Mouse (Mus musculus): ENCODE measurements around the gene Cd27. TPM values are rescaled to one million over a fixed set of nuclear protein-coding genes. Genes with fewer than 3 reads are reported as not detected.
A peak's percentile ranks its signal among the peaks of the same experiment; 100 is the strongest.

Cd27 gene
- polyA plus RNA-seq, 1 experiment from 2014 or later: 1.8 TPM

DNA sequence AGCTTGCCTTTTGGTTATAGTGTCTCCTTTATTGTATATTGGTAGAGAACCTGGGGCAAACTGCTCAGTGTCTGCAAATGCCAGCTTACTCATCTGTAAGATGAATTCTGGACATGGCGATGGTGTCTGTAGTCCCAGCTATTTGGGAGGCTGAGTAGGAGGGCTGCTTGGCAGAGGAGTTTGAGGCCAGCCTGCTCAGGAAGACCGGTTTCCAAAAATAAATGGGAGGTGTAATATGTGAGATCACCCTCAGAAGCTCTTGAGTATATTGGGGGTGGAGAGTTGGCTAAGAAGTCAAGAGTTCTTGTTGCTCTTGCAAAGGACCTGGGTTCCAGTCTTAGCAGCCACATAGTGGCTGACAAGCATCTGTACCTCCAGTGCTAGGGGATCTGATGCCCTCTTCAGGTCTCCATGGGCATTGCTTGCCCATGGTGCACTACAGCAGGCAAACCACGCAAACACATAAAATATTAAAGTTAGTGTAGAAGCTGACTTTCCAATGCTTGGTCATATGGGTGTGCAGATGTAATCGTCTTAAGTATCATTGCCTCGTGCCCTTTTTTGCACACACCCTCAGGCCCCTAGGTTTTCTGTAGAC, 11.2 kb downstream of the Cd27 start:
- no peak overlapping the region for H3K27ac ChIP-seq
- peaks cover 3% of the 10 kb centered on the region; the same call in 1 of the 2 replicates for H3K4me1 ChIP-seq
- H3K4me3 ChIP-seq: no peak overlapping the region
- no peaks in the 10 kb centered on the region for H3K27me3 ChIP-seq
- H3K4me2 ChIP-seq (replicated peaks): no peak overlapping the region
- no peak for ATAC-seq (ENCODE audit: insufficient number of reproducible peaks, insufficient read depth, low FRiP score, low TSS enrichment)
- no peak overlapping the region for H3K9ac ChIP-seq
- no peaks in the 10 kb centered on the region for H3K9me3 ChIP-seq
- H3K36me3 ChIP-seq: no peaks in the 10 kb centered on the region
- 82% methylated on average over 5 of the region's 5 CpGs for WGBS

DNA sequence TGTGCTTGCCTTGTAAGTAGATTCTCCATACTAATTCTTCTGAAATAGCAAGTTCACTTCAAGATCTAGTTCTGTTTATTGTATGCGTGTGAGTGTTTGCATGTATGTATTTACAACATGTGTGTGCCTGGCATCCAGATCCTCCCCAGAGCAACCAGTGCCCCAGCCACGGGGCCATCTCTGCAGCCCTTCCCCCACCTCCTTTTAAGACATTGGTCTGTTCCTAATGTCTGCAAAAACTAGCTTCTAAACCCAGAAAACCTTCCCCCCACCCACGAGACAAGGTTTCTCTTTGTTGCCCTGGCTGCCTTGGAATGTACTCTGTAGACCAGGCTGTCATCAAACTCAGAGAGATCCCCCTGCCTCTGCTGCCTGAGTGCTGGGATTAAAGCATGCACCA, 14.2 kb downstream of the Cd27 start:
- Histone ChIP-seq H3K4me3 (no peak overlapping the region), H3K4me2 (replicated peaks) (no peak overlapping the region), H3K4me1 (no peaks in the 10 kb centered on the region), H3K9me3 (no peaks in the 10 kb centered on the region), H3K36me3 (no peaks in the 10 kb centered on the region), H3K27ac (no peak overlapping the region), H3K27me3 (no peaks in the 10 kb centered on the region), H3K9ac (no peak overlapping the region)
- ATAC-seq (ENCODE audit: insufficient number of reproducible peaks, insufficient read depth, low FRiP score, low TSS enrichment): no peak
- 78% methylated on average over 3 of the region's 3 CpGs for WGBS

DNA sequence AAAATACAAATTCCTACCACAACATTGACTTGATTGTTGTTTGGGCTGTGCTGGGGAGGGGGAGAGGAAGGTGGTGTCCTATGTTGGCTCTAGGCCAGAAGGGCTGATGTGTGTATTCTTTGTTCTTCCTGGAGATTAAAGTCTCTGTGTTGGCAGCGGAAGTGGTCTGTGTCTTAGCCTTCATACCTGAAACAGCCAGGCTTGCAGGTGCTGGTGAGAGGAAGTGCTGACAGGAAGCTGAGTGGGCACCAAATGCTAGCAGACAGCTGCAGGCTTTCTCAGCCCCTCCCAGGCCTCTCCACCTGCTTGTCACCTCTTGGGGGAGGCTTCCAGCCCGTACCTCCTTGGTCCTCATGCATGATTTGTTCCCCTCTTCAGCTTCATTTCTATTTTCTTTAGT, 14.7 kb downstream of the Cd27 start:
- Histone ChIP-seq H3K9ac (no peak overlapping the region), H3K9me3 (no peaks in the 10 kb centered on the region), H3K27ac (no peak overlapping the region), H3K4me2 (replicated peaks) (no peak overlapping the region), H3K27me3 (no peaks in the 10 kb centered on the region), H3K4me1 (no peaks in the 10 kb centered on the region), H3K4me3 (no peak overlapping the region), H3K36me3 (no peaks in the 10 kb centered on the region)
- ATAC-seq (ENCODE audit: insufficient number of reproducible peaks, insufficient read depth, low FRiP score, low TSS enrichment): no peak
- 65% methylated on average over 2 of the region's 2 CpGs for WGBS

DNA sequence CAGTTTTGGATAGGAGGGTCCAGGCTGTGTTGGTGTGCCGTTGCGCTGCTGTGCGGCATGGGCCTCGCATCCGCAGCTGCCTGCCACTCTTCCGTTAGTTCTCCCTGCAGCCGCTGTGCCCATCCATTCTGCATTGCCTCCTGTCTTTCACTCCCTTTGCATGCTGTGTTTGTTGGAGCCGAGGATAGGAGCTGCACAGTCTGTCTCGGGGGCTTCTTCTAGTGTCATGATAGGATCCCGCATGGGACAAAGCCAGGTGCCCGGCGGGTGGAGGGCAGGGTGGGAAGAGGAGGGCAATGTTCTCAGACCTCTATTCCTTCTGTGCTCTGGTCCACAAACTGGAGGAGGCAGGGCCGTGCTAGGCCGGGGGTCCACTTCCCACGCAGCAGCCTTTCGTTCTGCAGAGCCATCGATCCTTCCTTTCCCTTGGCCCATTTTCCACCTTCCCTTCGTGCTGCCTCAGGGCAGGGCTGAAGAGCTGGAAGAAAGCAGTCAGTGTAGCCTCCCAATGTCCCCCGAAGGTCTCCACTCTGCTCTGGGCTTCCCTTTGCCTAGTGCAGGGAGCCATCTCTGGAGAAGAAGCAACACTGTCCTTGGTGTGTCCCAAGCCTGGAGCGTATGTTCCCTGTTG, 15.6 kb downstream of the Cd27 start:
- no peak overlapping the region for H3K27ac ChIP-seq
- peaks cover 4% of the 10 kb centered on the region; the same call in 1 of the 2 replicates for H3K4me1 ChIP-seq
- WGBS: 88% methylated on average over 20 of the region's 20 CpGs
- H3K27me3 ChIP-seq: no peaks in the 10 kb centered on the region; the same call in 1 of the 2 replicates
- H3K9ac ChIP-seq: no peak overlapping the region; the same call in 1 of the 2 replicates
- no peak overlapping the region for H3K4me3 ChIP-seq
- no peak overlapping the region for H3K4me2 ChIP-seq (replicated peaks)
- no peak for ATAC-seq (ENCODE audit: insufficient number of reproducible peaks, insufficient read depth, low FRiP score, low TSS enrichment)
- H3K9me3 ChIP-seq: no peaks in the 10 kb centered on the region
- H3K36me3 ChIP-seq: no peaks in the 10 kb centered on the region

DNA sequence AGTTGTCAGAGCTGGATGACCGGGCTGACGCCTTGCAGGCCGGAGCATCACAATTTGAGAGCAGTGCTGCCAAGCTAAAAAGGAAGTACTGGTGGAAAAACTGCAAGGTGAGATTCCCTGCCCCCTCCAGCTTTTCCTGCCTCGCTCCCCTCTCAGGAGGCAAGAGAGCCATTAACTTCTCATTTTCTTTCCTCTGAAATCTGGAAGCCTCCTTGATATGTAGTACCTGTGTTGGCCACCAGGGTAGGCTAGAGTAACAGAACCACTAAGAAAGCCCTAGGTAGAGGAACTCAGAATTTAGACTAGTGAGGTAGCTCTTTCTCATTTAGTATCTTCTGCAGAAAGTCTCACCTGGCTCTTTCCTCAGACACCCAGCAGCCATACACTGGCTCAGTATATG, 17.8 kb downstream of the Cd27 start:
- no peak overlapping the region for H3K4me3 ChIP-seq
- no peak overlapping the region for H3K9ac ChIP-seq
- H3K9me3 ChIP-seq: no peaks in the 10 kb centered on the region
- no peak overlapping the region for H3K27ac ChIP-seq
- 78% methylated on average over 4 of the region's 4 CpGs for WGBS
- peaks cover 2% of the 10 kb centered on the region for H3K27me3 ChIP-seq
- H3K4me2 ChIP-seq (replicated peaks): no peak overlapping the region
- ATAC-seq (ENCODE audit: insufficient number of reproducible peaks, insufficient read depth, low FRiP score, low TSS enrichment): no peak
- no peaks in the 10 kb centered on the region for H3K36me3 ChIP-seq
- H3K4me1 ChIP-seq: peaks cover 6% of the 10 kb centered on the region; the same call in 1 of the 2 replicates

DNA sequence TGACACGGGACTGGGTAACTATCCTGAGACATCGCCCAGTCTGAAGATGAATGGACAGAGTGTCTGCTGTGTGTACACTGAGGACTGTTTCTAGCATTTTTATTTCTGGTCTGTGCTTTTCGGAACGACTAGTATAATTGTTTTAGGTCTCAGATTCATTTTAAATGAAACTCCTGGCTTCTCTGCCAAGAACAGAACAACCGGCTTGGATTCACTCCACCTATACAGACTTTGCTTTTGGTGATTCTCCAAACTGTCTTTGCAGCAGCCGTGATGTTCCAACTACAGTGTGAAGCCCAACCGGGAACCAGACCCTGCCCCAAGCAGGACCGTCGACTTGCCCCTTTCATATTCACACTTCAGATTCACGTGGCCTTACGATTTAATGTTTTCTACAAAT, 18.9 kb downstream of the Cd27 start:
- peaks cover 6% of the 10 kb centered on the region; the same call in 1 of the 2 replicates for H3K4me1 ChIP-seq
- 88% methylated on average over 11 of the region's 11 CpGs for WGBS

DNA sequence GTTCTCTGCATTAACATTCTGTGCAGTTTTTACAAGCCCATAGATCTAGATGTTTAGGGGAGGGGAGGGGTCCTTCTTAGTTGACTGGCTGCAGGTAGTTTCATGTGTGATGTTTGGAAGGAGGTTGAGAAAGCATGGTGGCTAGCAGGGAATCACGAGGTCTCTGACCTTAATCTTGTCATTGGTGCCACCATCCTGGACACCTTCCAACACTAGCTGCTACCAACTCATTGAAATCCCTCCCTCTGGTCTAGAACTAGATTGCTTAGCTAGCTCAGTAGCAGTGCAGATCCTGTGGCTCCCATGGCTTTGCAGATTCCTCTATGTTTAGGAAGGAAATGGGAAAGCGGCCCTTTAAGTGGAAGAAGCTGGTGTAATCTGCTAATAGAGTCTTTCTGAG, 19.9 kb downstream of the Cd27 start:
- Histone ChIP-seq H3K4me2 (replicated peaks) (0 out of 2 replicates have a peak overlapping the region, but pooled peaks have one; percentile 96), H3K27ac (no peak overlapping the region), H3K36me3 (no peaks in the 10 kb centered on the region), H3K4me3 (no peak overlapping the region), H3K9me3 (no peaks in the 10 kb centered on the region), H3K9ac (no peak overlapping the region), H3K4me1 (peaks cover 6% of the 10 kb centered on the region; the same call in 1 of the 2 replicates), H3K27me3 (peaks cover 12% of the 10 kb centered on the region)
- no peak for ATAC-seq (ENCODE audit: insufficient number of reproducible peaks, insufficient read depth, low FRiP score, low TSS enrichment)
- WGBS: 78% methylated on average over 2 of the region's 2 CpGs

More for the DNA sequence above, 18.9 kb downstream of the Cd27 start:
- ATAC-seq (ENCODE audit: insufficient number of reproducible peaks, insufficient read depth, low FRiP score, low TSS enrichment): no peak
- H3K9ac ChIP-seq: no peak overlapping the region
- no peak overlapping the region for H3K4me3 ChIP-seq
- no peaks in the 10 kb centered on the region for H3K36me3 ChIP-seq
- H3K27ac ChIP-seq: no peak overlapping the region
- H3K27me3 ChIP-seq: peaks cover 12% of the 10 kb centered on the region
- no peak overlapping the region for H3K4me2 ChIP-seq (replicated peaks)
- no peaks in the 10 kb centered on the region for H3K9me3 ChIP-seq

DNA sequence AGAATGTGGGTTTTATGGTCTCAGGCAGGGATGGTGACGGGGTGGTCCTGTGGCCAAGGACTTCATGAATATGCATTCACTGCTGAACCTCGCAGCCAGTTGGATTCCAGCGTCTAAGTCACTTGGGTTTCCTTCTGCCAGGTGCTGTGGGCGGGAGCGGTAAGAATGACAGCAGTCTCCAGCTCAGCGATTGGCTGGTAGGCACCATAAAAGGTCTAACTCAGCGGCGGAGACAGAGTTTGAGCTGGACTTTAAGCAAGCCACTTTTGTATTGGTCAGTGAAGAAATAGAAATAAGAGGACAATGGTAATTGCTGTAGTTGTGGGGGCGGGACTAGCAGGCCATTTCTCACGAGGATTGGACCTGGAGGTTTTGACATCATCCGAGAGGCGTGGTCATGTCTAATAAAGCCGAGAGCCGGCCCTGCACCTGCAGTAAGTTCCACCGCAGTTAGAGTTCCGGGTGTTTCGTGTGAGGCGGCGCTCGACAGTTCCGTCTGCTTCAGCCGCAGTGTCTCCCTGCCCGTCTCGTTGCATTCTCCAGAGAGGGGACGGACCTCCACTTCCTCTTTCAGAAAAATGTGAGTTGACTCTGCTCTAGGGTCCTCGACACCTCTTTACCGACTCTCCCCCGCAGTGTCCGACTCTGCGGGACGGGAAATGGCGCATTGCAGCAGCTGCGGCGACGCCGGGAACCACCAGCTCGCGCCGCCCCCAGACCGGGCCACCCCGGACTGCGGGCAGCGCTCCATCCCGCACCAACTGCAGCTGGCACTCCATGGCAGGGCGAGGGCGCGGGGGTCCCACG, 21.5 kb downstream of the Cd27 start, which contains the start of gene Vamp1:
TSS of gene Vamp1 (plus strand) at position 404 of the 807 bp plus-strand sequence.
- peak; percentile 91 for ATAC-seq (ENCODE audit: insufficient number of reproducible peaks, insufficient read depth, low FRiP score, low TSS enrichment)
- Histone ChIP-seq H3K4me2 (replicated peaks) (peak within 1 kb of the TSS; percentile 96), H3K27ac (0 out of 2 replicates have a peak within 1 kb of the TSS, but pooled peaks have one; percentile 17), H3K9me3 (no peaks in the 10 kb centered on the region), H3K36me3 (no peaks in the 10 kb centered on the region), H3K27me3 (peaks cover 12% of the 10 kb centered on the region), H3K9ac (peak within 1 kb of the TSS; percentile 64), H3K4me3 (peak within 1 kb of the TSS; percentile 69), H3K4me1 (peaks cover 6% of the 10 kb centered on the region; the same call in 1 of the 2 replicates)
- WGBS: under 1% methylated on average over 48 of the region's 48 CpGs

DNA sequence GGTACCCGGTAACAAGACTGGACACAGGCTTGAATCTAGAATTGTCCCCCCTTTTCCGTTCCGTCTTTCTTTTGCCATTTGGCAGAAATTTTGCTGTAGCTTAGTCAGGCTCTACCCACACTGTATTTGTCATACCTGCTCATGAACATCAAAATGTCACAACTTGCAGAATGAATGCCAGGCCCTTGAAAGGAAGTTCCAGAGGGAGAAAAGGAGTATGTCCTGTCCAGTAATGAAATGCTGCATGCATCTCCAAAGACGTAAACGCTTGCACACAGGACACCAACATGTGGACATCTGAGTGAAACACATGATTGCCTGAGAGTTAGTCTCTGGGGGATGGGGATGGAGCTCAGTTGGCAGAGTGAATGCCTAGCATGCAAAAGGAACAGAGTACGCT, 23.1 kb downstream of the Cd27 start:
- Histone ChIP-seq H3K27ac (no peak overlapping the region), H3K4me1 (peaks cover 6% of the 10 kb centered on the region; the same call in 1 of the 2 replicates), H3K36me3 (no peaks in the 10 kb centered on the region), H3K9ac (no peak overlapping the region), H3K4me2 (replicated peaks) (no peak overlapping the region), H3K9me3 (no peaks in the 10 kb centered on the region), H3K27me3 (peaks cover 12% of the 10 kb centered on the region), H3K4me3 (no peak overlapping the region)
- 80% methylated on average over 6 of the region's 6 CpGs for WGBS
- no peak for ATAC-seq (ENCODE audit: insufficient number of reproducible peaks, insufficient read depth, low FRiP score, low TSS enrichment)

DNA sequence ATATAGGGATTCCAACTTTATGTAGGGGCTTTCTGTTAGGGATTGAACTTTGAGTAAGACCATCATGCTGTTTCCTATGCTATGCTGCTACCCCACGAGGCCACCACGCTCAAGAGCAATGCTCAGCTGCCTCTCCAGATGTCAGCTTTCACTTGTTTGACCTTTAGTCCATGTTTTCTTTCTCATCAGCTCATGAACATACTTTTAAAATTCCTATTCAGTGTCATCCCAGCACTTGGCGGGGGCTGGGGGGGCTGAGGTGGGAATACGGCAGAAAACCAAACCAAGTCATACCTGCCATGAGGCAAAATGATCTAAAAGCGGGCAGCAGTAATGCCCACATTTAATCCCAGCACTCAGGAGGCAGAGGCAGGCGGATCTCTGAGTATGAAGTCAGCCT, 23.7 kb downstream of the Cd27 start:
- H3K27me3 ChIP-seq: peaks cover 12% of the 10 kb centered on the region
- no peak overlapping the region for H3K9ac ChIP-seq
- no peak for ATAC-seq (ENCODE audit: insufficient number of reproducible peaks, insufficient read depth, low FRiP score, low TSS enrichment)
- no peaks in the 10 kb centered on the region for H3K36me3 ChIP-seq
- peaks cover 6% of the 10 kb centered on the region; the same call in 1 of the 2 replicates for H3K4me1 ChIP-seq
- no peaks in the 10 kb centered on the region for H3K9me3 ChIP-seq
- H3K27ac ChIP-seq: no peak overlapping the region
- H3K4me2 ChIP-seq (replicated peaks): no peak overlapping the region
- no peak overlapping the region for H3K4me3 ChIP-seq
- 70% methylated on average over 6 of the region's 6 CpGs for WGBS

DNA sequence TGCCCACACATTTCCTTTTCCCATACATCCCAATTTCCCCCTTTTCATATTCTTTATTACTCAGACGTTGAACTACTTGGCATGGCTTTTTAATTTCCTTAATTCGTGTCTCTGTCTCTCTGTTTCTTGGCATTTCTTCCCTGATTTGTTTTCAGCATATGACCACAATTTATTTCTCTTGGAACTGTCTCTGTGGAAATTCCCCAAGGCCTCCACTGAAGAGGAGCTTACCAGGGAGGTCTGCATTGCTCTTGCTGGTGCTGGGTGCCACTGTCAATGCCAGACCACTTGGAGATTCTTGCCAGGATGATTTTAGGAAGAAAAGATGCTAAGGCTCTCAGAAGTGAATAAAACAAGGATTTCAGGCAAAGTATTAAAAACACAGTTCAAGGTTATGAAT, 24.2 kb downstream of the Cd27 start:
- WGBS: 49% methylated on average over 2 of the region's 2 CpGs
- Histone ChIP-seq H3K4me1 (peaks cover 6% of the 10 kb centered on the region; the same call in 1 of the 2 replicates), H3K36me3 (no peaks in the 10 kb centered on the region), H3K4me3 (no peak overlapping the region), H3K27ac (no peak overlapping the region), H3K4me2 (replicated peaks) (no peak overlapping the region), H3K9me3 (no peaks in the 10 kb centered on the region), H3K27me3 (peaks cover 12% of the 10 kb centered on the region), H3K9ac (no peak overlapping the region)
- ATAC-seq (ENCODE audit: insufficient number of reproducible peaks, insufficient read depth, low FRiP score, low TSS enrichment): no peak

All from embryonic facial prominence, embryonic 12.5 days (tissue).